Mouse (Mus musculus) MEL (cell line): ENCODE measurements around the gene Tst. TPM values are rescaled to one million over a fixed set of nuclear protein-coding genes. Genes with fewer than 3 reads are reported as not detected.

Experiments used
- DNase-seq: peaks from one replicate; pipeline ENCODE4 v3.0.0; 2011; ENCODE audit warnings: low read depth, low spot score
- H3K27ac ChIP-seq: 2 replicates; pipeline ENCODE4 v1.5.1; 2012; ENCODE audit warnings: low read depth, mild to moderate bottlenecking, control low read depth, low read length, moderate library complexity; ENCODE audit not compliant: control insufficient read depth
- H3K27me3 ChIP-seq, 2 experiments: fragments of 150-350 bp in 1 of 2; sonication (generic) in 1 of 2; 2 replicates each; pipeline ENCODE4 v1.6.1; 2012; ENCODE audit warnings: low read length in 2 of 2, mild to moderate bottlenecking in 2 of 2, improper control_type of control experiment in 1 of 2, moderate library complexity in 1 of 2; ENCODE audit not compliant: insufficient read depth in 2 of 2, control insufficient read depth in 1 of 2
- H3K36me3 ChIP-seq, 2 experiments: 2 replicates each; pipeline ENCODE4 v1.6.1; 2012 to 2014; ENCODE audit warnings: low read length in 2 of 2, improper control_type of control experiment in 1 of 2, inconsistent platforms in 1 of 2, mild to moderate bottlenecking in 1 of 2; ENCODE audit not compliant: insufficient read depth in 2 of 2, control insufficient read depth in 1 of 2
- H3K4me1 ChIP-seq, 2 experiments: fragments of 150-350 bp in 1 of 2; sonication (generic) in 1 of 2; 2 replicates each; pipeline ENCODE4 v1.6.1; 2012; ENCODE audit warnings: low read length in 2 of 2, improper control_type of control experiment in 1 of 2, mild to moderate bottlenecking in 1 of 2; ENCODE audit not compliant: insufficient read depth in 2 of 2, control insufficient read depth in 1 of 2
- H3K4me3 ChIP-seq, 2 experiments: fragments of 150-350 bp in 1 of 2; sonication (generic) in 1 of 2; 2 replicates each; pipeline ENCODE4 v1.5.1; 2012; ENCODE audit warnings: low read depth in 2 of 2, low read length in 2 of 2, mild to moderate bottlenecking in 2 of 2, moderate library complexity in 2 of 2, control low read depth in 1 of 2, improper control_type of control experiment in 1 of 2; ENCODE audit not compliant: control insufficient read depth in 1 of 2, insufficient read depth in 1 of 2
- H3K79me2 ChIP-seq: 2 replicates; pipeline ENCODE4 v1.6.1; 2012; ENCODE audit warnings: mild to moderate bottlenecking, low read length, moderate library complexity; ENCODE audit not compliant: control insufficient read depth, poor library complexity, insufficient read depth
- H3K9ac ChIP-seq: 2 replicates; pipeline ENCODE4 v1.6.1; 2012; ENCODE audit warnings: low read depth, mild to moderate bottlenecking, control low read depth, low read length, moderate library complexity; ENCODE audit not compliant: control insufficient read depth, poor library complexity, severe bottlenecking
- H3K9me3 ChIP-seq: fragments of 150-350 bp; sonication (generic); replicated peaks from 2 replicates; pipeline ENCODE4 v1.6.1; 2012; ENCODE audit warnings: mild to moderate bottlenecking, low read length, improper control_type of control experiment, moderate library complexity; ENCODE audit not compliant: insufficient read depth
- CHD1 ChIP-seq: IDR thresholded peaks from 2 replicates; pipeline ENCODE4 v1.6.1; 2012; ENCODE audit warnings: low read depth, mild to moderate bottlenecking, inconsistent platforms, low read length, improper control_type of control experiment
- GABPA ChIP-seq: IDR thresholded peaks from 2 replicates; pipeline ENCODE4 v1.6.1; 2012; ENCODE audit warnings: low read depth, mild to moderate bottlenecking, inconsistent platforms, low read length, improper control_type of control experiment, moderate library complexity
- GATA1 ChIP-seq: IDR thresholded peaks from 2 replicates; pipeline ENCODE4 v1.6.1; 2011; ENCODE audit warnings: low read depth, low read length, improper control_type of control experiment
- HCFC1 ChIP-seq: IDR thresholded peaks from 2 replicates; pipeline ENCODE4 v1.6.1; 2012; ENCODE audit warnings: low read depth, mild to moderate bottlenecking, inconsistent platforms, low read length, improper control_type of control experiment, moderate library complexity
- KAT2A ChIP-seq: conservative IDR thresholded peaks from 2 replicates; pipeline ENCODE4 v1.6.1; 2012; ENCODE audit warnings: low read depth, low read length, improper control_type of control experiment, inconsistent platforms
- MAFK ChIP-seq: IDR thresholded peaks from 2 replicates; pipeline ENCODE4 v1.6.1; 2011; ENCODE audit warnings: low read depth, mild to moderate bottlenecking, low read length, improper control_type of control experiment, borderline replicate concordance
- MAX ChIP-seq: IDR thresholded peaks from 2 replicates; pipeline ENCODE4 v1.6.1; 2011; ENCODE audit warnings: low read length, improper control_type of control experiment
- MEF2A ChIP-seq: IDR thresholded peaks from 2 replicates; pipeline ENCODE4 v1.6.1; 2014; ENCODE audit warnings: low read depth, mild to moderate bottlenecking, inconsistent platforms, low read length, improper control_type of control experiment; ENCODE audit not compliant: poor library complexity, insufficient replicate concordance, severe bottlenecking; ENCODE audit errors: extremely low read depth
- MXI1 ChIP-seq: IDR thresholded peaks from 2 replicates; pipeline ENCODE4 v1.6.1; 2011; ENCODE audit warnings: mild to moderate bottlenecking, low read depth, low read length, improper control_type of control experiment
- MYB ChIP-seq: IDR thresholded peaks from 2 replicates; pipeline ENCODE4 v1.6.1; 2011; ENCODE audit warnings: mild to moderate bottlenecking, low read depth, low read length, improper control_type of control experiment
- MYC ChIP-seq: IDR thresholded peaks from 2 replicates; pipeline ENCODE4 v1.6.1; 2011; ENCODE audit warnings: low read depth, mild to moderate bottlenecking, low read length, improper control_type of control experiment, moderate library complexity
- NELFE ChIP-seq: IDR thresholded peaks from 2 replicates; pipeline ENCODE4 v1.6.1; 2011; ENCODE audit warnings: low read depth, low read length, improper control_type of control experiment
- NRF1 ChIP-seq: IDR thresholded peaks from 2 replicates; pipeline ENCODE4 v1.6.1; 2014; ENCODE audit warnings: low read depth, mild to moderate bottlenecking, inconsistent platforms, low read length, improper control_type of control experiment, moderate library complexity; ENCODE audit not compliant: poor library complexity, insufficient read depth, severe bottlenecking
- POLR2A ChIP-seq, 2 experiments: IDR thresholded peaks; 2 replicates each; pipeline ENCODE4 v1.6.1; 2011 to 2012; ENCODE audit warnings: low read length in 2 of 2, mild to moderate bottlenecking in 2 of 2, control low read depth in 1 of 2, improper control_type of control experiment in 1 of 2, low read depth in 1 of 2, moderate library complexity in 1 of 2; ENCODE audit not compliant: control insufficient read depth in 1 of 2, insufficient read depth in 1 of 2, poor library complexity in 1 of 2
- POLR2AphosphoS2 ChIP-seq: IDR thresholded peaks from 2 replicates; pipeline ENCODE4 v1.6.1; 2011; ENCODE audit warnings: low read length, improper control_type of control experiment
- POLR2AphosphoS5 ChIP-seq: IDR thresholded peaks from 2 replicates; pipeline ENCODE4 v1.6.1; 2012; ENCODE audit warnings: low read depth, borderline replicate concordance, mild to moderate bottlenecking, inconsistent platforms, low read length, moderate library complexity, mixed read lengths
- RCOR1 ChIP-seq: IDR thresholded peaks from 2 replicates; pipeline ENCODE4 v1.6.1; 2012; ENCODE audit warnings: low read depth, mild to moderate bottlenecking, inconsistent platforms, low read length, improper control_type of control experiment
- SIN3A ChIP-seq: IDR thresholded peaks from 2 replicates; pipeline ENCODE4 v1.6.1; 2012; ENCODE audit warnings: low read length, improper control_type of control experiment, inconsistent platforms
- TAL1 ChIP-seq: IDR thresholded peaks from 2 replicates; pipeline ENCODE4 v1.6.1; 2012; ENCODE audit warnings: mild to moderate bottlenecking, inconsistent platforms, low read length, moderate library complexity, mixed read lengths
- TCF12 ChIP-seq: IDR thresholded peaks from 2 replicates; pipeline ENCODE4 v1.6.1; 2014; ENCODE audit warnings: low read depth, mild to moderate bottlenecking, inconsistent platforms, low read length, improper control_type of control experiment, moderate library complexity
- UBTF ChIP-seq: IDR thresholded peaks from 2 replicates; pipeline ENCODE4 v1.6.1; 2012; ENCODE audit warnings: low read depth, mild to moderate bottlenecking, inconsistent platforms, low read length, improper control_type of control experiment, moderate library complexity, borderline replicate concordance; ENCODE audit not compliant: insufficient read depth
- USF2 ChIP-seq, 2 experiments: IDR thresholded peaks; 2 replicates each; pipeline ENCODE4 v1.6.1; 2011 to 2012; ENCODE audit warnings: improper control_type of control experiment in 2 of 2, low read length in 2 of 2, borderline replicate concordance in 1 of 2, inconsistent platforms in 1 of 2, low read depth in 1 of 2, mild to moderate bottlenecking in 1 of 2; ENCODE audit not compliant: insufficient read depth in 1 of 2
- polyA plus RNA-seq, 2 experiments: library from polyadenylated mRNA; stranded (reverse) in 1 of 2; unstranded in 1 of 2; fragments of >175 nt in 1 of 2; fragments of >200 nt in 1 of 2; gene quantifications; 2 replicates each; pipeline versions ENCODE4 v1.2.1 to v1.2.4; 2012; ENCODE audit warnings: low replicate concordance in 2 of 2, low read depth in 1 of 2; ENCODE audit not compliant: insufficient read length in 2 of 2, insufficient read depth in 1 of 2, missing spikeins in 1 of 2
- total RNA-seq: library from RNA; depleted of rRNA; stranded (reverse); fragments of 300-350 nt; gene quantifications from 2 replicates; pipeline ENCODE4 v1.2.3, GENCODE M21; 2012

Gene Tst
- total and polyA plus RNA-seq, 3 experiments: 29.5 to 34.8 TPM; not detected in 1

- peaks cover 0 to 13% of the 10 kb centered on the region in 2 experiments; a peak in 2 of 4 replicates for H3K36me3 ChIP-seq
- no peak overlapping the region for H3K9ac ChIP-seq
- peaks cover 7% of the 10 kb centered on the region; the same call in 1 of the 2 replicates for H3K79me2 ChIP-seq
- no peak overlapping the region for H3K4me3 ChIP-seq
- H3K4me1 ChIP-seq: peaks cover 5 to 27% of the 10 kb centered on the region in 2 experiments; a peak in 3 of 4 replicates
- H3K27ac ChIP-seq: no peak overlapping the region
- peak; percentile 39 for DNase-seq
- H3K27me3 ChIP-seq: no peaks in the 10 kb centered on the region
- TF ChIP-seq POLR2AphosphoS2 (no peak), SIN3A (no peak), MYB (no peak), RCOR1 (no peak), MYC (no peak), HCFC1 (no peak), GABPA (no peak), POLR2AphosphoS5 (no peak), TCF12 (no peak), CHD1 (no peak), GATA1 (no peak), MXI1 (no peak), TAL1 (no peak), MAX (no peak)
- no peaks in the 10 kb centered on the region for H3K9me3 ChIP-seq
These were observed 3.8 kb downstream of the Tst start for GRCm38 (mm10) chr15:78401921-78402320.

GRCm38 (mm10) chr15:78401345-78401744 is 4.4 kb downstream of the Tst start:
- TF ChIP-seq TAL1: no peak
- TF ChIP-seq POLR2A (IDR thresholded peaks at IDR 0.05; ENCODE audit: control insufficient read depth in 1 of 2, insufficient read depth in 1 of 2, low read depth in 1 of 2, low read length in 2 of 2, poor library complexity in 1 of 2): no peak
- TF ChIP-seq NELFE: no peak
- no peak for TF ChIP-seq NRF1
- TF ChIP-seq MAX: no peak
- TF ChIP-seq MAFK: no peak
- no peak for TF ChIP-seq KAT2A
- TF ChIP-seq POLR2AphosphoS2: no peak
- TF ChIP-seq UBTF: no peak
- no peak for TF ChIP-seq POLR2AphosphoS5
- TF ChIP-seq USF2 (IDR thresholded peaks at IDR 0.05; ENCODE audit: borderline replicate concordance in 1 of 2, insufficient read depth in 1 of 2, low read depth in 1 of 2, low read length in 2 of 2): no peak
- TF ChIP-seq MEF2A: no peak
- H3K27ac ChIP-seq: no peak overlapping the region

More at GRCm38 (mm10) chr15:78401345-78401744, 4.4 kb downstream of the Tst start:
- Histone ChIP-seq H3K79me2 (peaks cover 4% of the 10 kb centered on the region; the same call in 1 of the 2 replicates), H3K4me3 (no peak overlapping the region), H3K4me1 (peaks cover 5 to 27% of the 10 kb centered on the region in 2 experiments; a peak in 3 of 4 replicates), H3K9me3 (no peaks in the 10 kb centered on the region), H3K36me3 (peaks cover 0 to 13% of the 10 kb centered on the region in 2 experiments; a peak in 2 of 4 replicates), H3K9ac (no peak overlapping the region), H3K27me3 (no peaks in the 10 kb centered on the region)
- no peak for DNase-seq
